Mouse (Mus musculus): ENCODE measurements at regions not wholly inside any gene's neighbourhood (a gene's known extent, or its start where the extent isn't known, plus 50 kb on each side); places are given as distances from the start of the nearest gene placed in this dataset.

- in situ Hi-C loops (cut with MboI, MseI): loop anchor here in 1 of 2 experiments (10.0 kb wide), 1 partner anchor 1118 kb away; no protein-coding TSS in a partner anchor
Observed at GRCm38 (mm10) chr8:113916649-113917048, 68.1 kb upstream of the Adamts18 start.

- in situ Hi-C loops (cut with MboI, MseI): loop anchor here in 1 of 2 experiments (10.0 kb wide), 1 partner anchor 1118 kb away; no protein-coding TSS in a partner anchor
Observed at GRCm38 (mm10) chr8:113917197-113917596, 68.7 kb upstream of the Adamts18 start.

- in situ Hi-C loops (cut with MboI, MseI): no loop called here
Observed at GRCm38 (mm10) chr8:113920306-113920705, 71.8 kb upstream of the Adamts18 start.

GRCm38 (mm10) chr8:113923381-113923780 lies 74.8 kb upstream of the Adamts18 start:
- in situ Hi-C loops (cut with MboI, MseI): no loop called here

- in situ Hi-C loops (cut with MboI, MseI): no loop called here
Observed at GRCm38 (mm10) chr8:113953721-113954120, 105.2 kb upstream of the Adamts18 start.

- in situ Hi-C loops (cut with MboI, MseI): no loop called here
Observed at GRCm38 (mm10) chr8:113956439-113957043, 108.0 kb upstream of the Adamts18 start.

GRCm38 (mm10) chr8:113957821-113958220 lies 109.3 kb upstream of the Adamts18 start:
- in situ Hi-C loops (cut with MboI, MseI): no loop called here

- in situ Hi-C loops (cut with MboI, MseI): loop anchor here in 1 of 2 experiments (25.0 kb wide), 1 partner anchor 1914 kb away; no protein-coding TSS in a partner anchor
Observed at GRCm38 (mm10) chr8:113975810-113976209, 127.3 kb upstream of the Adamts18 start.

GRCm38 (mm10) chr8:113976626-113977025 lies 128.1 kb upstream of the Adamts18 start:
- in situ Hi-C loops (cut with MboI, MseI): loop anchor here in 1 of 2 experiments (25.0 kb wide), 1 partner anchor 1914 kb away; no protein-coding TSS in a partner anchor

GRCm38 (mm10) chr8:113977072-113977471 lies 128.5 kb upstream of the Adamts18 start:
- in situ Hi-C loops (cut with MboI, MseI): loop anchor here in 1 of 2 experiments (25.0 kb wide), 1 partner anchor 1915 kb away; no protein-coding TSS in a partner anchor

GRCm38 (mm10) chr8:113978946-113979345 lies 130.4 kb upstream of the Adamts18 start:
- in situ Hi-C loops (cut with MboI, MseI): loop anchor here in 1 of 2 experiments (25.0 kb wide), 1 partner anchor 1917 kb away; no protein-coding TSS in a partner anchor

GRCm38 (mm10) chr8:113979837-113980236 lies 131.3 kb upstream of the Adamts18 start:
- in situ Hi-C loops (cut with MboI, MseI): loop anchor here (5.0 to 25.0 kb wide), 2 partner anchors 313 to 1918 kb away; no protein-coding TSS in a partner anchor

- in situ Hi-C loops (cut with MboI, MseI): loop anchor here (5.0 to 25.0 kb wide), 2 partner anchors 314 to 1919 kb away; no protein-coding TSS in a partner anchor
Observed at GRCm38 (mm10) chr8:113981339-113981738, 132.8 kb upstream of the Adamts18 start.

GRCm38 (mm10) chr8:113984845-113985244 lies 136.3 kb upstream of the Adamts18 start:
- in situ Hi-C loops (cut with MboI, MseI): loop anchor here (5.0 to 25.0 kb wide), 3 partner anchors 318 to 1938 kb away; no protein-coding TSS in a partner anchor

GRCm38 (mm10) chr8:113985471-113985870 lies 136.9 kb upstream of the Adamts18 start:
- in situ Hi-C loops (cut with MboI, MseI): loop anchor here (5.0 to 25.0 kb wide), 2 partner anchors 1923 to 1938 kb away; no protein-coding TSS in a partner anchor

GRCm38 (mm10) chr8:113985948-113986347 lies 137.4 kb upstream of the Adamts18 start:
- in situ Hi-C loops (cut with MboI, MseI): loop anchor here (5.0 to 25.0 kb wide), 2 partner anchors 1924 to 1939 kb away; no protein-coding TSS in a partner anchor

GRCm38 (mm10) chr8:113990718-113991117 lies 142.2 kb upstream of the Adamts18 start:
- in situ Hi-C loops (cut with MboI, MseI): loop anchor here in 1 of 2 experiments (25.0 kb wide), 1 partner anchor 1928 kb away; no protein-coding TSS in a partner anchor

- in situ Hi-C loops (cut with MboI, MseI): loop anchor here in 1 of 2 experiments (25.0 kb wide), 1 partner anchor 1937 kb away; no protein-coding TSS in a partner anchor
Observed at GRCm38 (mm10) chr8:113998881-113999280, 134.5 kb upstream of the Nudt7 start.

GRCm38 (mm10) chr8:114001674-114002073 lies 131.7 kb upstream of the Nudt7 start:
- in situ Hi-C loops (cut with MboI, MseI): no loop called here

GRCm38 (mm10) chr8:114004436-114004835 lies 128.9 kb upstream of the Nudt7 start:
- in situ Hi-C loops (cut with MboI, MseI): no loop called here

- in situ Hi-C loops (cut with MboI, MseI): no loop called here
Observed at GRCm38 (mm10) chr8:114006587-114006986, 126.8 kb upstream of the Nudt7 start.

- in situ Hi-C loops (cut with MboI, MseI): no loop called here
Observed at GRCm38 (mm10) chr8:114007103-114007502, 126.3 kb upstream of the Nudt7 start.
